Mouse (Mus musculus) midbrain, postnatal 0 days (tissue): ENCODE data around the gene Arhgef17. TPM values are rescaled to one million over a fixed set of nuclear protein-coding genes. Genes with fewer than 3 reads are reported as not detected.

Source experiments
- ATAC-seq: fragments of 200-750 bp; cut with Nextera tagmentation; 2 replicates; pipeline ENCODE4 v1.8.0; 2017; ENCODE audit warnings: moderate number of reproducible peaks, mild to moderate bottlenecking, moderate TSS enrichment, moderate library complexity; ENCODE audit not compliant: low FRiP score
- DNase-seq: peaks from one replicate; pipeline ENCODE4 v3.0.0-alpha.2; 2015; ENCODE audit warnings: low spot score
- H3K27ac ChIP-seq: fragments of 300-500 bp; sonication (generic); 2 replicates; pipeline ENCODE4 v1.5.1; 2014; ENCODE audit warnings: low read depth, mild to moderate bottlenecking, low read length, mixed read lengths
- H3K27me3 ChIP-seq: fragments of 300-500 bp; sonication (generic); 2 replicates; pipeline ENCODE4 v1.6.1; 2014; ENCODE audit warnings: low read length, control low read depth, mixed read lengths; ENCODE audit not compliant: insufficient read depth
- H3K36me3 ChIP-seq: fragments of 300-500 bp; sonication (generic); 2 replicates; pipeline ENCODE4 v1.6.1; 2014; ENCODE audit warnings: low read length, control low read depth, mixed read lengths; ENCODE audit not compliant: insufficient read depth
- H3K4me1 ChIP-seq: fragments of 300-500 bp; sonication (generic); 2 replicates; pipeline ENCODE4 v1.6.1; 2014; ENCODE audit warnings: mild to moderate bottlenecking, control low read depth, antibody characterized with exemption, low read length, mixed read lengths; ENCODE audit not compliant: insufficient read depth
- H3K4me2 ChIP-seq: fragments of 300-500 bp; sonication (generic); 2 replicates; pipeline ENCODE4 v1.6.1; 2014; ENCODE audit warnings: low read depth, mild to moderate bottlenecking, low read length, mixed read lengths; ENCODE audit not compliant: poor library complexity, severe bottlenecking
- H3K4me3 ChIP-seq: fragments of 300-500 bp; sonication (generic); 2 replicates; pipeline ENCODE4 v1.5.1; 2014; ENCODE audit warnings: low read depth, mild to moderate bottlenecking, low read length, moderate library complexity
- H3K9ac ChIP-seq: fragments of 300-500 bp; sonication (generic); replicated peaks from 2 replicates; pipeline ENCODE4 v1.6.1; 2014; ENCODE audit warnings: mild to moderate bottlenecking, low read length, moderate library complexity, mixed read lengths; ENCODE audit not compliant: poor library complexity, severe bottlenecking
- H3K9me3 ChIP-seq: fragments of 300-500 bp; sonication (generic); 2 replicates; pipeline ENCODE4 v1.6.1; 2016; ENCODE audit warnings: low read length, control low read depth
- CTCF ChIP-seq: IDR thresholded peaks from 2 replicates; pipeline ENCODE4 v1.5.1; 2016; ENCODE audit warnings: antibody characterized with exemption, mild to moderate bottlenecking
- WGBS: fragments of 180-500 bp; shearing (Covaris S2); extraction: QIAGEN DNeasy Blood & Tissue Kit; methylation state at CpG from one replicate; pipeline ENCODE4 v1.1.7; 2014; 5-methylcytosine and 5-hydroxymethylcytosine counted together
- polyA plus RNA-seq: library from polyadenylated mRNA; unstranded; fragments of >200 nt; fragmentation: Nextera tagmentation; extraction: Ambion mirVana; gene quantifications from 2 replicates; pipeline ENCODE4 v1.2.1, GENCODE M21; 2015
- total RNA-seq: library from RNA; depleted of rRNA; stranded (reverse); fragments of >200 nt; gene quantifications from 2 replicates; pipeline ENCODE4 v1.2.3, GENCODE M21; 2014

Gene Arhgef17
- total and polyA plus RNA-seq, 2 experiments from 2014 or later, result 16.3 to 89.1 TPM

GRCm38 (mm10) chr7:100839632-100840402, 92.1 kb downstream of the Arhgef17 start:
- Histone ChIP-seq H3K4me1 (no peaks in the 10 kb centered on the region), H3K27me3 (no peaks in the 10 kb centered on the region), H3K36me3 (peaks cover 37% of the 10 kb centered on the region), H3K9me3 (no peaks in the 10 kb centered on the region), H3K4me2 (no peak overlapping the region), H3K4me3 (no peak overlapping the region), H3K9ac (no peak overlapping the region), H3K27ac (no peak overlapping the region)
- no peak for DNase-seq
- WGBS, result 77% methylated on average over 6 of the region's 6 CpGs
- no peak for TF ChIP-seq CTCF
- ATAC-seq, result no peak

GRCm38 (mm10) chr7:100837701-100838100, 94.2 kb downstream of the Arhgef17 start:
- no peak for TF ChIP-seq CTCF
- DNase-seq, result no peak
- 62% methylated on average over 1 of the region's 1 CpGs for WGBS

DNA sequence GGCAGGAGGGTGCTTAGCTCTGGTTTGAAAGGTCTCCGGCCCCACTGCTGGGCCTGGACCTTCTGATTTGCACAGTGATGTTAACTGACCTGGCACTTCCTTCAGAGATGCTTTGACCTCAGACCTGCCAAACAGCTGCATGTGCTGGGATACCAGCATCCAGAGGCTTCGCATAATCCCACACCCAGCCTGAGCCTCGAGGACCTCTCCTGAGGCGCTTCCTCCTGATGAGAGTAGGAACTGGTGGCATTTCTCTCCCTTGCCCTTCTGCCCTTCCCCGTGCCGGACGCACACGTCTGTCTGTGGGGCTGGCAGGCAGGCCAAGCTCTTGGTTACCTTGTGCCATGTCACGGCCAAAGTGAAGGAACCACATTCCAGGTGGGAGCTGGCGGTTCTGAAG, 95.2 kb downstream of the Arhgef17 start:
- Histone ChIP-seq H3K27ac (no peak overlapping the region), H3K4me2 (no peak overlapping the region), H3K9ac (no peak overlapping the region), H3K4me3 (no peak overlapping the region), H3K4me1 (no peaks in the 10 kb centered on the region), H3K9me3 (no peaks in the 10 kb centered on the region), H3K36me3 (peaks cover 47% of the 10 kb centered on the region), H3K27me3 (no peaks in the 10 kb centered on the region)
- WGBS, result 93% methylated on average over 10 of the region's 10 CpGs
- DNase-seq, result no peak
- no peak for TF ChIP-seq CTCF
- ATAC-seq, result no peak

More at GRCm38 (mm10) chr7:100837701-100838100, 94.2 kb downstream of the Arhgef17 start:
- Histone ChIP-seq H3K4me1 (no peaks in the 10 kb centered on the region), H3K27ac (no peak overlapping the region), H3K4me3 (no peak overlapping the region), H3K9me3 (no peaks in the 10 kb centered on the region), H3K4me2 (no peak overlapping the region), H3K27me3 (no peaks in the 10 kb centered on the region), H3K9ac (no peak overlapping the region), H3K36me3 (peaks cover 47% of the 10 kb centered on the region)
- no peak for ATAC-seq

GRCm38 (mm10) chr7:100835711-100836110, 96.2 kb downstream of the Arhgef17 start:
- H3K9me3 ChIP-seq, result no peaks in the 10 kb centered on the region
- no peak overlapping the region for H3K4me3 ChIP-seq
- no peak for DNase-seq
- no peak overlapping the region for H3K27ac ChIP-seq
- H3K4me1 ChIP-seq, result no peaks in the 10 kb centered on the region
- WGBS, result 84% methylated on average over 6 of the region's 6 CpGs
- ATAC-seq, result no peak
- H3K9ac ChIP-seq, result no peak overlapping the region
- H3K27me3 ChIP-seq, result no peaks in the 10 kb centered on the region
- no peak overlapping the region for H3K4me2 ChIP-seq
- no peak for TF ChIP-seq CTCF
- peaks cover 53% of the 10 kb centered on the region for H3K36me3 ChIP-seq

DNA sequence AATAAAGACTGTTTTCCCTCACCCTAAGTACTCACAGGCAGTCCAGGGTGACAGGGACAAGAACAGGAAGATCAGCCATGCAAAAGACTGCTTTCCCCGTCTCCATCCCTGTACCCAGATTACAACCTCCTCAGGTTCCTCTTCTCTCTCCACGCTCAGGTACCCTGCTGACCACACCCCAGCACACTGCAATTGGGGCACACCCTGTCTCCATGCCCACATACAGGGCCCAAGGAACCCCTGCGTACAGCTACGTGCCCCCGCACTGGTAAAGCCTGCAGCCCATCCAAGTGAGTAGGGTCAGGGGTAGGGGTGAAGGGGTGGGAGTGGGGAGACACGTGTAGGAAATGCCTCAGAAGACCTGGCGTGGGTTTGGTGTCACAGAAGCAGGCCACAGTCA, 96.7 kb downstream of the Arhgef17 start:
- TF ChIP-seq CTCF, result no peak
- ATAC-seq (no peak), DNase-seq (no peak)
- H3K36me3 ChIP-seq, result peaks cover 53% of the 10 kb centered on the region
- H3K4me2 ChIP-seq, result no peak overlapping the region
- no peak overlapping the region for H3K9ac ChIP-seq
- no peaks in the 10 kb centered on the region for H3K27me3 ChIP-seq
- no peak overlapping the region for H3K4me3 ChIP-seq
- H3K4me1 ChIP-seq, result no peaks in the 10 kb centered on the region
- 94% methylated on average over 7 of the region's 7 CpGs for WGBS
- no peak overlapping the region for H3K27ac ChIP-seq
- no peaks in the 10 kb centered on the region for H3K9me3 ChIP-seq

GRCm38 (mm10) chr7:100833859-100834258, 98.0 kb downstream of the Arhgef17 start:
- Histone ChIP-seq H3K9me3 (no peaks in the 10 kb centered on the region), H3K27me3 (no peaks in the 10 kb centered on the region), H3K4me3 (no peak overlapping the region), H3K27ac (no peak overlapping the region), H3K9ac (no peak overlapping the region), H3K36me3 (peaks cover 52% of the 10 kb centered on the region), H3K4me2 (no peak overlapping the region), H3K4me1 (no peaks in the 10 kb centered on the region)
- DNase-seq (no peak), ATAC-seq (no peak)
- WGBS, result 95% methylated on average over 1 of the region's 1 CpGs
- TF ChIP-seq CTCF, result no peak
